Mouse (Mus musculus) lung, adult 2 months (tissue): ENCODE measurements around the gene Sh3kbp1. TPM values are rescaled to one million over a fixed set of nuclear protein-coding genes. Genes with fewer than 3 reads are reported as not detected.

Experiments
- DNase-seq: peaks from one replicate; pipeline ENCODE4 v3.0.0; 2022
- H3K4me1 ChIP-seq: fragments of 200-500 bp; 2 replicates; pipeline ENCODE4 v1.6.1; 2011; ENCODE audit warnings: low read length; ENCODE audit not compliant: control insufficient read depth, insufficient read depth
- H3K4me3 ChIP-seq: fragments of 200-500 bp; replicated peaks from 2 replicates; pipeline ENCODE3; 2011; ENCODE audit warnings: low read depth, mild to moderate bottlenecking, control low read depth, low read length; ENCODE audit errors: extremely low read depth
- CTCF ChIP-seq: fragments of 200-500 bp; IDR thresholded peaks from 2 replicates; pipeline ENCODE4 v1.5.1; 2011; ENCODE audit warnings: mild to moderate bottlenecking, low read length, control low read depth; ENCODE audit not compliant: insufficient read depth
- POLR2A ChIP-seq: fragments of 200-500 bp; IDR thresholded peaks from 2 replicates; pipeline ENCODE4 v1.6.1; 2011; ENCODE audit warnings: low read depth, mild to moderate bottlenecking, control low read depth, low read length, borderline replicate concordance; ENCODE audit errors: extremely low read depth
- WGBS: fragments of 180-500 bp; shearing (Covaris S2); methylation state at CpG from one replicate; pipeline ENCODE4 v1.1.7; 2018; 5-methylcytosine and 5-hydroxymethylcytosine counted together
- polyA plus RNA-seq: library from polyadenylated mRNA; depleted of rRNA; stranded (reverse); fragments of >200 nt; gene quantifications from 2 replicates; pipeline ENCODE4 v1.2.3, GENCODE M21; 2012

Sh3kbp1 gene
- polyA plus RNA-seq, 1 experiment: 16.5 TPM

- no peak overlapping the region for H3K4me3 ChIP-seq
- 45% methylated on average over 2 of the region's 2 CpGs for WGBS
- DNase-seq: no peak
- no peak for TF ChIP-seq CTCF
- no peak for TF ChIP-seq POLR2A
- no peaks in the 10 kb centered on the region for H3K4me1 ChIP-seq
Measured at GRCm38 (mm10) chrX:159898110-159898509, 271.0 kb downstream of the Sh3kbp1 start.

- TF ChIP-seq POLR2A (no peak), CTCF (no peak)
- DNase-seq: no peak
- WGBS: 77% methylated on average over 2 of the region's 2 CpGs
- no peak overlapping the region for H3K4me3 ChIP-seq
- no peaks in the 10 kb centered on the region for H3K4me1 ChIP-seq
Measured at GRCm38 (mm10) chrX:159899121-159899520, 272.0 kb downstream of the Sh3kbp1 start.

GRCm38 (mm10) chrX:159903421-159903820, 276.3 kb downstream of the Sh3kbp1 start:
- Histone ChIP-seq H3K4me1 (no peaks in the 10 kb centered on the region), H3K4me3 (no peak overlapping the region)
- TF ChIP-seq POLR2A: no peak
- no peak for TF ChIP-seq CTCF
- DNase-seq: no peak
- WGBS: 77% methylated on average over 3 of the region's 3 CpGs

- no peak for DNase-seq
- TF ChIP-seq POLR2A (no peak), CTCF (no peak)
- no peak overlapping the region for H3K4me3 ChIP-seq
- peaks cover 2% of the 10 kb centered on the region for H3K4me1 ChIP-seq
- 65% methylated on average over 1 of the region's 1 CpGs for WGBS
Measured at GRCm38 (mm10) chrX:159907703-159908102, 280.6 kb downstream of the Sh3kbp1 start.

- no peak for DNase-seq
- peaks cover 2% of the 10 kb centered on the region for H3K4me1 ChIP-seq
- H3K4me3 ChIP-seq: no peak overlapping the region
- WGBS: 57% methylated on average over 6 of the region's 6 CpGs
- TF ChIP-seq CTCF (no peak), POLR2A (no peak)
Measured at GRCm38 (mm10) chrX:159909446-159910277, 282.6 kb downstream of the Sh3kbp1 start.

GRCm38 (mm10) chrX:159910600-159910999, 283.5 kb downstream of the Sh3kbp1 start:
- 75% methylated on average over 3 of the region's 3 CpGs for WGBS
- TF ChIP-seq POLR2A (no peak), CTCF (no peak)
- no peak overlapping the region for H3K4me3 ChIP-seq
- no peak for DNase-seq
- peaks cover 2% of the 10 kb centered on the region for H3K4me1 ChIP-seq

GRCm38 (mm10) chrX:159911613-159912012, 284.5 kb downstream of the Sh3kbp1 start:
- TF ChIP-seq CTCF: no peak
- no peak for TF ChIP-seq POLR2A
- no peak overlapping the region for H3K4me3 ChIP-seq
- 73% methylated on average over 4 of the region's 4 CpGs for WGBS
- DNase-seq: no peak
- H3K4me1 ChIP-seq: peaks cover 2% of the 10 kb centered on the region

GRCm38 (mm10) chrX:159912061-159912460, 285.0 kb downstream of the Sh3kbp1 start:
- WGBS: 70% methylated on average over 3 of the region's 3 CpGs
- Histone ChIP-seq H3K4me3 (no peak overlapping the region), H3K4me1 (peaks cover 2% of the 10 kb centered on the region)
- no peak for DNase-seq
- TF ChIP-seq CTCF: no peak
- TF ChIP-seq POLR2A: no peak

- 72% methylated on average over 3 of the region's 3 CpGs for WGBS
- no peak overlapping the region for H3K4me3 ChIP-seq
- TF ChIP-seq CTCF (no peak), POLR2A (no peak)
- no peak for DNase-seq
- H3K4me1 ChIP-seq: peaks cover 2% of the 10 kb centered on the region
Measured at GRCm38 (mm10) chrX:159913489-159913888, 286.4 kb downstream of the Sh3kbp1 start.

GRCm38 (mm10) chrX:159915125-159915524, 288.1 kb downstream of the Sh3kbp1 start:
- no peak for DNase-seq
- TF ChIP-seq POLR2A (no peak), CTCF (no peak)
- H3K4me1 ChIP-seq: no peaks in the 10 kb centered on the region
- H3K4me3 ChIP-seq: no peak overlapping the region
- WGBS: 49% methylated on average over 1 of the region's 1 CpGs

GRCm38 (mm10) chrX:159924759-159925158, 297.7 kb downstream of the Sh3kbp1 start:
- Histone ChIP-seq H3K4me1 (no peaks in the 10 kb centered on the region), H3K4me3 (no peak overlapping the region)
- WGBS: 77% methylated on average over 6 of the region's 6 CpGs
- TF ChIP-seq POLR2A: no peak
- no peak for DNase-seq
